Mouse (Mus musculus) forelimb bud, embryonic 11.5 days (tissue): Measurements from ENCODE around the gene Islr.

Experiments
- DNase-seq: peaks from one replicate; pipeline ENCODE4 v3.0.0-alpha.2; 2012; ENCODE audit warnings: low read depth, low spot score

Islr gene

GRCm38 (mm10) chr9:58196610-58197567, 7.2 kb downstream of the Islr start:
- no peak for DNase-seq

- no peak for DNase-seq
These were observed 8.0 kb downstream of the Islr start for GRCm38 (mm10) chr9:58196141-58196540.

- DNase-seq, result no peak
These were observed 8.4 kb downstream of the Islr start for GRCm38 (mm10) chr9:58195671-58196070.

- DNase-seq, result no peak
These were observed 9.9 kb downstream of the Islr start for GRCm38 (mm10) chr9:58194222-58194621.

DNA sequence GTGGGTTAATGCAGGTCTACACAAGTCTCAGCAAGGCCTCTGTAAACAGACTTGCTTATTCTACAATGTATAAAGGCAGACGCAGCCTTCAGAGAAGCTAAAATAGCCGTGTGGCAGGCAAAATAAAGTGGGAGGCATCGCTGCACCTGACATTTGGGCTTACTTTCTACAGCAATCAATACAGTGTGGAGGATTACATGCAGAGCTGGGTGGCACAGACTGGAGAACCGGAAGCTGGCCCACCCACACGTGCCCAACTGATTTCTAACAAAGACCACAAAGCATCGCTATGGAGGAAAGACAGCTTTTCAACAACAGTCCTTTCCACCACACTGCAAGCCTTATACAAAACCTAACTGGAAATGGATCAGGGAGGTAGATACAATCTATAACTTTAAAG, 19.6 kb downstream of the Islr start:
- no peak for DNase-seq

- no peak for DNase-seq
These were observed 24.7 kb downstream of the Islr start for GRCm38 (mm10) chr9:58179390-58179789.

- DNase-seq, result no peak
These were observed 26.9 kb downstream of the Islr start for GRCm38 (mm10) chr9:58177165-58177564.

GRCm38 (mm10) chr9:58175745-58176487, 28.2 kb downstream of the Islr start:
- peak; percentile 57 for DNase-seq

DNA sequence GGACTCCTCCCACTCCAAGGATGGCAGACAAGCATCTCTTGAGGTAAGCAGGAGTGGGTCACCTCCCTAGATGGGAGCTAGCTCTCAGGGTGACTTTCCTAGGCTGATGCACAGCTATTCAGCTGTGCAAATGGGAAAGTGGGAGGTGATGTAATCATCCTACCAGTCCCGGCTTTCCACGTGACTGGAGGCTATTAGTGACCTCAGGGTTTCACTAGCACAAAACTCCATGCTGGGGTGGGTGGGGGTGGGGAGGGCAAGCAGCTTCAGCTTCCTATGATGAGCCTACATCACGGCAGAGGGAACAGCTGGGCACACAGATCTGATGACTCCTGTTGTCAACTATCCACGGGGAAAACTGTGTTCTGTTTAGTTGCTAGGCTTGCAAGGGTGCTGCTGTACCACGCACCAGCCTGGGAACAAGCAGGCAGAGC, 29.3 kb downstream of the Islr start:
- no peak for DNase-seq

DNA sequence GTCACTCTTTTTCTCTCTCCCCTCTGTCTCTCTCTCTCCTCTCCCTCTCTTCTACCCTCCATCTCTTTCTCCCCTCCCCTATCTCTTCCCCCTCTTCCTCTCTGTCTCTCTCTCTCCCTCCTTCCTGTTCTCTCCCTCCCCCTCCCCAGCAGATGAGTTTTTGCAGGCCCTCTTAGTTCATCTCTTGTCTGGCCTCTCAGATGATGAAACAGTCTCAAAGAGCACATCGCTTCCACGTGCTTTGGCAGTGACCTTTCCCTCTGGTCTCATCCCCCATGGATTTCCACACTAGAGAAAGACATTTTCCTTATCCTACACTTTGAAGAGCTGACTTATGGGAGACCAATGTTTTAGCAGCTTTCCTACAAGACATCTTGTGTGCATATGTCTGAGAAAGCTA, 31.2 kb downstream of the Islr start:
- DNase-seq, result no peak

DNA sequence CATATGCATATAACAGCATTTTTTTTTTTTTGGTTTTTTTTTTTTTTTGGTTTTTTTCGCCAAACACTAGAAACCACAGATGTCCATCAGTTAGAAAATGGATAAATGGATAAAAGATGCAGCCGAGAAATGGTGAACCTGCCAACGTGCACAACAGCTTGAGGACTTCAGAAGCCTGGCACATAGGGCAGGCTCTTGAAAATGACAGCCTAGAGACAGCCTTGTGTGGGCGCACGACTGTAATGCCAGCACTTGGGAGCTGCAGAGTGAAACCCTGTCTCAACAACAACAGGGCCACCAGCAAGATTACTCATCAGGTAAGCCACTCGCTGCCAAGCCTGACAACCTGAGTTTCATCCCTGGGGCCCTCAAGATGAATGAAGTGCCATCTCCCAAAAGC, 34.7 kb downstream of the Islr start:
- DNase-seq, result no peak

DNA sequence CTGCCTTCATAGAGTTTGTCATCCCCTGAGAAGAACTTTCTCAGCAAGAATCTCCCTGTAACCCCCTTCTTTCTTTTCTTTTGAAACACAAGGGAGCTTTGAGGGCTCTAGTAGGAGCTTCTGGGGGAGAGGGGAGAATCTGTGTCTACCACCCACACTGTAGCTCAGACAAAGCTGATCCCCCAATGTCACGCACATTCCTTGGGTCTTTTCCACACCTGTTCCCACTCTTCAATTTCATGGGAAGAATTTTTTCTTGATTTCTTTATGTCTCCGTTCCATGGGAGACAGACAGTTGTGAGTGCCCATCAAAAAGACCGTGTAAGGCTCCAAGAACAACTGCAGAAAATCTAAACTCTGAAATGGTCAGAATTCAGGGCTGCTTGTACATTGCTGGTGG, 35.2 kb downstream of the Islr start:
- peak; percentile 36 for DNase-seq

DNA sequence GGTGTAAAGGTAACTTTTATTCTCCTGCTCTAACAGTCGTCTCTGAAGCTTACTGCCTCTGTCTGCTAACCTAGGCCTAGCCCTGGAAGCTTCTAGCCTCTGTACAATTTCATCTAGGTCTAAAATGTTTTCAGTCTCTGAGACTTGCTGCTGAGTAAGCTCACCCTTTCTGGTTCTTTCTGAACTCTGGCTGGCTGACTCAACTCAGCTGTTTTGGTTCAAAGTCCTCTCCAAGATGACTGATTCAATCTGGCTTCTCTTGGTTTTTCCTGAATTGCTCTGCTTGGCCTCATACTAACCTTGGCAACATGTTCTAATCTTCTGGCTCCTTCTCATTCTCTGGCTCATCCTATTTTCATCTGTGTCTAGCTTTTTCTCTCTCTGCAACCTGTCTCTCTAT, 38.3 kb downstream of the Islr start:
- no peak for DNase-seq

GRCm38 (mm10) chr9:58163146-58163545, 41.0 kb downstream of the Islr start:
- DNase-seq, result no peak

DNA sequence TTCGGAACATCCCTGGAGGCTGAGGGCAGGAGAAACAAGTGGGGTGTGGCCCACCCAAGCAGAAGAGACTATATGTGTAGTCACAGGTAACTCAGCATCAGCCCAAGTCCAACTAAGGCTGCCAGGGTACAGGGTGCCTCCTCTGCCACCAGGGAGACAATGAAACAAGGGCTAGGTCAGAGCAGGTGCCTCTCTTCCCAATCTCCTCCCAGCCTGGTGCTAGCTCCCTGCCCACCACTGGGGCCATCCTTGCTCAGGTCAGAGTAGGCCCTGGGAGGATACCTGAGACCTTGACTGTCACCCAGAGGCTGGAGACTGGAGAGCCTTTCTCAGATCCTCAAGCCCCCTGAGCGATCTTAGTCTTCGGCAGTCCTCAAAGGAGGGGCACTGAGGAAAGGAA, 41.9 kb downstream of the Islr start:
- no peak for DNase-seq

DNA sequence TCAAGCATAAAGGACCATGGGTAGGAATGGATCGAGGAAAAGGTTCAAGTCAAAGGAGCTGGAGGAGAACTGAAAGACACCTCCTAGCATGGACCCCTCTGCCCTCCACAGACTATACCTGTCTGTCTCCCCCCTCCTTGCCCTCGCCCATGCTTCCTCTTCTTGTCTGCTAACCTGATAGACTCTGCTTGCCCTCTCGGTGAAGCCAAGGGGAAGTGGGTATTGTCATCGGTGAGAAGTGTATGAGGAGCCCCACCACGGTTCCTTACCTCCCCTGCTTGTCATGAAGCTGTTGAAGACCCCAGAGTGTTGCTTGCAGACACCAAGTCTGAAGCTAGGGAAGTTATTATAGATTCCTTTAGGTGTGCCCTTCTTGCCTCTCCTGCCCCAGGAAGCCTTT, 43.8 kb downstream of the Islr start:
- no peak for DNase-seq

- no peak for DNase-seq
These were observed 44.3 kb downstream of the Islr start for GRCm38 (mm10) chr9:58159855-58160254.

DNA sequence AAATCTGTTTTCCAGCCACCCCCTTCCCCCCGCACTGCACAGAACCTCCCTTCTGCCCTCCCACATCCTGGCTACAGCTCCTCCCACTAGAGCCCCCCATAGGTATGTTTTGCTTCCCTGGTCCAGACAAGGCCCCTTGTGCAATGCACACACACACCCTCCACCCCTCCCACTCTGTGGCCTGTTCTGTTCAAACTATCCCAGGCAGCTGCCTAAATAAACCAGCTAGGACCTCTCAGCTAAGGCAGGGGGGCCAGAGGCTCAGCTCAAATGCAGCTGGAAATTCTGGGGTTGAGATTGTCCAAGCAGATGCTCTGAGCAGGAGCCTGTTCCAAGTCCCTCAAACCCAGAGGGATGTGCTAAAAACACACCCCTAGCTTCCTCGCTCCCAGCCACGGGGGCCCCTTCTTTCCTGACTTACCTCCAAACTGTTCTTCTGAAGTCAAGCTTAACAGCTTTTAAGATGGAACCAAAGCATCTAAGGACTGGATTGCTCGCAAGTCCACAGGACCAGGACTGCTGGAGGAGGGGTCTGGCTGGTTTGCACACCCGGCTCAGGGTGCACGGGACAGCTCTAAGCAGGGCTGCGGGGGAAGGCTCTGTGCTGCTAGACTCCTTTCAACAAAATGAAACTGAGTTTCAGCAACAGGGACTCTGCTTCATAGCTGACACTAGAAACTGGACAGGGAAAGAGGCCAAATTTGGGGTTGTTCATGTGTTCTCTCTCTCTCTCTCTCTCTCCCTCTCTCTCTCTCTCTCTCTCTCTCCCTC, 45.4 kb downstream of the Islr start:
- peak; percentile 86 for DNase-seq

- DNase-seq, result no peak
These were observed 46.3 kb downstream of the Islr start for GRCm38 (mm10) chr9:58157838-58158237.

- DNase-seq, result no peak
These were observed 47.1 kb downstream of the Islr start for GRCm38 (mm10) chr9:58156819-58157560.

DNA sequence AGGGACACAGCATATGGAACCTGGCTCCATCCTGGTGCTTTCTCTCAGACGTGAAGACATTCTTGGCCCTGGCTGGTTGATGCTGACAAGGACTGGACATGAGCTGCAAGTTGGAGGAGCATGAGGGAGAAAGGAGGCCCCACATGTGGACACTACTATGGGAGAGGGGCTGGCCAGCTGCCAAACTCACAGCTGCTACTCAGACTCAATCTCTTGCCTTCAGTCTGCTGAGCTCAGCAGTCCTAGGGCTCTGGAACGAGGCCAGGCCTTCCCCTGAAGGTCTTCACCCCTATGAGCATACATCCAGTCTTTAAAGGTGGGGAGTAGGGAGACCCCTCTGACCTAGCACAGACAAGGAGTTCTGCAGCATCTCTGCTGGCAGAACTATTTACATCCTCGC, 48.7 kb downstream of the Islr start:
- no peak for DNase-seq
